Mouse (Mus musculus) mesoderm, embryonic 11.5 days (tissue): ENCODE data around the gene Rptor.
A peak's percentile ranks its signal among the peaks of the same experiment; 100 is the strongest.

Source experiments
- DNase-seq: peaks from one replicate; pipeline ENCODE4 v3.0.0-alpha.2; 2012; ENCODE audit warnings: low read depth, low spot score

Gene Rptor

GRCm38 (mm10) chr11:119933819-119934583 lies 331.3 kb downstream of the Rptor start:
- no peak for DNase-seq

DNA sequence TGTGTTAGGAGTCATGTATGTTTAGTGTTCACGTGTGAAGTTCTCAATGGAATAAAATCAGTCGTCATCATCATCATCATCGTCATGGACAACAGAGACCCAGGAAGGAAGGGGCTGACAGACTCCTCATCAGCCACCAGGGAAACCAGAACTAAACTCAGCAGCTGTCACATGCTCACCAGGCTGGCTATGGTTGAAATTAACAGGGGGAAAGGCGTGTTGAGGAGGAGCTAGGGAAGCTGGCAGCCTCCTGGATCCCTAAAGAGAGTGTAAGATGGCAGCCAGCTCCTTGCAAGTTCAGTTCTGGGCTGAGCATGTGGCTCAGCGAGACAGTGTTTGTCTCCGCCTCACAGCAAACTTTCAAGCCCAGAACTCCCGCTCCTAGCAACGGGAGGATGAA lies 332.1 kb downstream of the Rptor start:
- DNase-seq, result no peak

DNA sequence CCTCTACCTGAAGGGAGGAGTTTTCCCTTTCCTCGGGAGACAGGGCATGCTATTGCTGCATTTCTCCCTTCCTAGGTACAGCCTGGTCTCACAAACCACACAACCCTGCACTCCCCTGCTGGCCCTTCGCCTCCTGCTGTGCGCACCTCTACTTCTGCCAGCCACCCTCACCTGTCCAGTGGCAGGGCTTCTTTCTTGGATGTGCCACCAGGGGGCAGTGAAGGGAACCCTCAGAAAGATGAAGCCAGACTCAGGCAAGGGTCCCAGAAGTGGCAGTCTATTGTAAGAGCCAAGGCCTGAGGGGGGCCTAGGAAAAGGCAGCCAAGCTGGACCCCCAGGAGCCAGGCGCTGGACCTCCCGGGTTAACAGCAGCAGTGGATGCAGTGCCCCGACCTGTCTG lies 332.8 kb downstream of the Rptor start:
- DNase-seq, result peak; percentile 69

- no peak for DNase-seq
Measured at GRCm38 (mm10) chr11:119936456-119936855, 333.8 kb downstream of the Rptor start.

DNA sequence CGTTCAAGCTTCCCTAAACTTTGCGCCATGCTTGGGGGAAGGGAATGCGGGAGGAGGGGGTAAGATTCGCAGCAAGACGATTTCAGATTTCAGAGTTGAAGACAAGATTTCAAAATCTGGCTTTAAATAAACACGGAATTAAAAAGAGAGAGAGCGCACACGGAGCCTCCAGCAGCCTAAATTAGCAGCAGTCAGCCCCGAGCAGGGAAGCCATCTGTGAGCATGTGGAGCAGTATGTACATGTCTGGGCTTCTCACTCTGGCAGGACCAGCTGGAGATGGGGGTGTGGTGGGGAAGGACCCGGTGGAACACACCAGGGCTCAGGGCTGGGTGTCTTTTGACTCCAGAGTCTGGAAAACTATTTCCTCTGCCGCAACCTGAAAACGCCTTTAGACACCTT lies 334.5 kb downstream of the Rptor start:
- DNase-seq, result no peak

DNA sequence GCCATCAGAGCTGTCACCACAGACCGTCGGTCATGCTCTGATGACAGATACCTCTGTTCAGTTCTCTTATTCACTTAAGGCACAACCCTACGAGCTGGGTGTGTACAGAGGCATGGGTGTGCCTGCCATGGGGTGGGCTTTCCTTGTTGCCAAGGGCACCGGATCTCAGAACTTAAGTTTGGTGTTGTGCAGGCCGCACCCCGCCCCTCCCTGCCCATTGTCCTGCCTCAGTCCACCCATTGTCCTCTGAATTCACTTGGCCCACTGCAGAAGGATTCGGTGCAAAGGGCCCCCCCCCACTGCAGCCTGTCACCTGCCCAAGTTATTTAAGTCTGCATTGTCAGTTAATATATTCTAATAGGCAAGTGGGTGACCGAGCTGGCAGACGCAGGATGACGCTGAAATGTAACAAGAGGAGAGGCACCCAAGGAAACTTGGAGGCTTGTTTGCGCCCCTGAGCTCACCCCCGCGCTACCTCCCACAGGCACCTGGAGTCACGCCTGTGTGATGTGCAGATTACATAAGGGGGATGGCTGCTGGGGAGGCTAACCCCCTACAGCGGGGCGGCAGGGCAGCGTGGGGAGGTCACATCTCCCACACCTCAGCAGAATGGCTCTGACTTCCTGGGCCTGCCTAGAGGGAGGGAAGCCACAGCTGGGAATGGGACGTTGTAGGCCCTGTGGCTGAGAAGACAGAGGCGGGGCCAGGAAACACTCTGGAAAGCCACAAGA lies 335.2 kb downstream of the Rptor start:
- no peak for DNase-seq

DNA sequence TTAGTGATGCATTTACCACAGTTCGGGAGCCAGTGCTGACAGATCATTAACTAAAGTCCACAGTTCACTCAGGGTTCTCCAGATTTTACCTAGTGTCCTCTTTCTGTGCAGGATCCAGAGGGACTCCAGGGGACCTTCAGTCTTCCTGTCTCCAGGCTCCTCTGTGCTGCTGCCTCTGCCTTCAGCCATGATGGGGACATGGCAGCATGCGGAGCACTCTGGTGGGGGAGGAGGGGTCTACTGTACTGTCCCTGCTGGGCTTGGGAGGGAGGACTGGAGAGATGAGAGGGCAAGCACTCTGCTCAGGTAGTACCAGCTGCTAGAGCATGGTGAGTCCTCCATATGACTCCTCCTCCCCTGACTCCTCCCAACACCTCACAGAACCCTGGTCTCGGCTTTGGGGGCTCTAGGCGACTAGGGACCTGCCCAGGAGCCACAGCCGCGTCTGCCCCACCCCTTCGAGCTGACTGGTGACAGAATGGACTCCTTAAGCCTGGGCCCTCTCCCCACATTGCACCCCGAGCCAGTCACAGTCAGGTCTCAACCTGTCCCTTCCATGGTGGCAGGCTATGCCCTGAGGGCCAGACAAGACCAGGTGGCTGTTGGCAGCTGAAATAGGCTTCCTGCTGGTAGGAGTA lies 336.5 kb downstream of the Rptor start:
- DNase-seq, result no peak

DNA sequence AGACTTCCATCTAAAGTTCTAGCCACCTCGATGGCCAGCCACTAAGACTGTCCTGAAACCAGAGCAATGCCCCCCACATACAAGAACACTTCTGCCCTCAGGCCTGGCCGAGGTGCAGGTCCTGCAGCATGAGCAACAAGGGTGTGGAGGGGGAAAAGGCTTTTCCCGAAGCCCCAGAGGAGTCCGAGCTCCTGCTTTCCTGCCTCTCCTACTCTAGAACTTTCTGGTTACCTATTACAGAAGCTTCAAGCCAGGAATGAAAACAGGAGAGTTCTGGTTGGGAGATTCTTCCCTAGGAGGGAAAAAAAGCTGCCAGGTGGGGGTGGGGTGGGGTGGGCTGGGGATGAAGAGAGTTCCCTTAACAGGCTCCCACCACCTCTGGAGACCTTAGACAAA lies 337.0 kb downstream of the Rptor start:
- DNase-seq, result no peak

DNA sequence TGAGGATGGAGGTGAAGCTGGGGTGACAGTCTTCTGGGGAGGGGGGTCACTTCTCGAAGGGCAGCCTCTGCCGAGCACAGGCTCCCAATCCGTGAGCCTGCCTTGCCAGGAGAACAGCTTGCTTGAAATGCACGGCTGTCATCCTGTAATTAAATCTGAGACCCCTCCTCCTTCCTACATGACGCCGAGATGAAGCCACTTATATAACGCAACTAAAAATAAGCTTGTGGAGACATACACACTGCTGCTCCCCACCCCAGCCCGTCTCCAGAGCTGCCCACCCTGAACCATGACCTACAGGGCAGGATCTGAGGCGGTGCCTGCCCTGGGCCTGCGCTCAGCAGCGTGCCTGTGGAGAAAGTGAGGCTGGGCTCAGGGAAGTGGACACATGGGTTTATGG lies 337.4 kb downstream of the Rptor start:
- no peak for DNase-seq

DNA sequence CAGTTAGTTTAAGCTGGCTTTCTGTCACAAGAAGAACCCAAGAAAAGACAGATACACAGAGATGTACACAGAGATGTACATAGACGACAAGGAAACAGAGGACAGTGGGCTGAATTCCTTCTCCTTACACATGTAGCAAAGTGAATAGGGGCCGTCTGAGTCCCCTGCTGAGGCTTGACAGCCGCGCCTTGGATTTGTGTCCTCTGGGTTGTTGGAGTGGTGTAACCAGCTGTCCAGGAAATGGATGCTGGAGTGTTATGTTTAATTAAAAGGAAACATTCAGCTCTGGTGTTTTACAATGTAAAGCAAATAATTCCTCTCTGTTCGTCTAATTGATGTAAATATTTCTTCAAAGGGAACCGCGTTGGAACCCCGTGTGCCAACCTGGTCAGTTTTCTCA lies 339.1 kb downstream of the Rptor start:
- no peak for DNase-seq

DNA sequence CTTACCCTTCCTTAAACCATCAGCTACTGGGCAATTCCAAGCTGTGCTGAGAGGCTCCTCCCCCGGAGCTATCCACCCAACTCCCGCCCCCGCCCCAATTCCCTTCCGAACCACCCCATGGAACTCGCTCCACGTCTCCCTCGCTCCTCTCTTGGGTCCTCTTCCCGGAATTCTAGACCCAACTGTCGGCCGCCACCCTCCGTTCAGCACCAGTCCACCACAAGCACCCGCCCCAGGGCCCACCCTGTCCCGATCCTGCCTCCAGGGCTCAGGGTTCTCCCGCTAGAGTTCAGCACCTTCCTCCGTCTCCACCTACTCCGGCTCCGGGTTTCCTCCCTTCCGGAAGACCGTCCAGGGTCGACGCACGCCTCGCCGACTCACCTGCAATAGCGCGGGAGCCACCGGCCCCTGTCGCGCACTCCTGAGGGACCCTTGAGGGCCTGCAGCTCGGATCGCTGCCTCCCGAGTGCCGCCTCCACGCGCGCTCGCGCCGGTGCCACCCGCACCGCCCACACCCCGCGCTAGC lies 339.6 kb downstream of the Rptor start:
- DNase-seq, result no peak

- DNase-seq, result peak; percentile 98
Measured at GRCm38 (mm10) chr11:119942727-119943427, 340.2 kb downstream of the Rptor start, which contains the start of gene Baiap2. Gene Baiap2, plus strand, starts transcription at chr11:119942763.

- peak; percentile 30 for DNase-seq
Measured at GRCm38 (mm10) chr11:119943428-119943988, 340.8 kb downstream of the Rptor start.

DNA sequence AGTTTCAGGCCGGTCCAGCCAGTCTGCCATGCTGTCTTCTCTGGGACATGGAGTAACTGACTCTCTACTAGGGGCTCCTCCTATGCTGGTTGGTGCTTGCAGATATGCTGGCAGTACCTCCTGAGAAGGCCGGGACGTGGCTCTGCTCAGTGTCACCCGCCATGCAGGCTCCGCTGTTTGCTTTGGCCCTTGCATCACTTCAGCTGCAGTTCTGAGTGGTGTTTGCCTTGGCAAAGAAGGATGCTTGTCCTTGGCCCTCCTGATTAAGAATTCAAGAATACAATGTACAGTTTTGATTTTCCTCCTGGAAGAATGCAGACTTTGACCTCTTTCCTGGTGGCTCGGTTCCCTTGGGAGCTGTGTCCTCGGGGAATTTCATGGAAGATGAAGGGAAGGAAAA lies 342.6 kb downstream of the Rptor start:
- no peak for DNase-seq

GRCm38 (mm10) chr11:119947426-119947825 lies 344.7 kb downstream of the Rptor start:
- DNase-seq, result no peak

DNA sequence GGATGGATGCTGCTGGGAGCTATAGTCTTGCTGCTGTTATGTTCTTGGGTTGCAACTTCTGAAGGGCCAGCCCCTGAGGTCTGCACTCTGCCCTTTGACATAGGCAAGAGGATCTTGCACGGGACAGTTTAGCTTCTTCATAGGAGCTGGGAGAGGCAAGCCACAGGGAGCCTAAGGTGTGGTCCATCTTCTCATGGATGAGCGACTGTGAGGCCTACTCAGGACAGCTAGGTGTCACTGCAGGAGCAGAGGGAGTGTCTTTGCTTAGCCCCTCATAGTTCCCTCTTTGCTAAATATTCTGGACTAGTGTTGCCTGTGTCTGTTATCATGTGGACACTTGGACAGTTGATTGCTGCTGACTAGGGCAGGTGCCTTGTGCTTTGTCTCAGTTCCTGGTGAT lies 345.2 kb downstream of the Rptor start:
- DNase-seq, result no peak

GRCm38 (mm10) chr11:119948305-119948704 lies 345.6 kb downstream of the Rptor start:
- no peak for DNase-seq

GRCm38 (mm10) chr11:119948803-119949202 lies 346.1 kb downstream of the Rptor start:
- DNase-seq, result no peak
